Mouse (Mus musculus): ENCODE measurements around the gene Gm20388.
"Not testable (repeated sequence)": the region's sequence is repeated elsewhere in the genome, so short reads cannot be mapped to it uniquely, and the experiment has no call there.

Gene Gm20388

DNA sequence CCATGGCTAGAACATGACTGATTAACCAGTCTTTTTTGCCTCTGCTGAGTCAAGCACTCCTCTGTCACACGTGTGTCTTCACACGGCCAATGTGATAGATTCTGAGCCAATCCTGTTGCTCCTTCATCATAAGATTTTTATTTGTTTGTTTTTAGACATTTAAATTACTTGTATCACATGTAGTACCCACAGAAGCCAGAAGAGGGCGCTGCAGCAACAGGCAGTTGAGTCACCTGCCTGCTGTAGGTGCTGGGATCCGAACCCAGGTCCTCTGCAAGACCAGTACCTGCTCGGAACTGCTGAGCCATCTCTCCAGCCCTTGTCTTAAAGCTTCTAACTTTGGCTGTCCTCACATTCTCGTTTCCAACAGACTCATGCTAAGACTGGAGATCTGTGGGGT lies 812.4 kb downstream of the Gm20388 start:
- no peak for DNase-seq (ENCODE audit: low spot score)

DNA sequence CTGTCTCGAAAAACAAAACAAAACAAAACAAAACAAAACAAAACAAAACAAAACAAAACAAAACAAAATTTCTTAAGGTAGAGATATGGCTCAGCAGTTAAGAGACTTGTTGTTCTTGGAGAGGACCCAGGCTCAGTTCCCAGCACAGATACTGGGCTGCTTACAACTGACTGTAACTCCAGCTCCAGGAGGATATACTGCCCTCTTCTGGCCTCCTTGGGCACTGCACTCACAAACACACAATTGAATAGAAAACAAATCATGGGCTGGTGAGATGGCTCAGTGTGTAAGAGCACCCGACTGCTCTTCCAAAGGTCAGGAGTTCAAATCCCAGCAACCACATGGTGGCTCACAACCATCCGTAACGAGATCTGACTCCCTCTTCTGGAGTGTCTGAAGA lies 813.5 kb downstream of the Gm20388 start:
- DNase-seq (ENCODE audit: low spot score) = not testable (repeated sequence)

DNA sequence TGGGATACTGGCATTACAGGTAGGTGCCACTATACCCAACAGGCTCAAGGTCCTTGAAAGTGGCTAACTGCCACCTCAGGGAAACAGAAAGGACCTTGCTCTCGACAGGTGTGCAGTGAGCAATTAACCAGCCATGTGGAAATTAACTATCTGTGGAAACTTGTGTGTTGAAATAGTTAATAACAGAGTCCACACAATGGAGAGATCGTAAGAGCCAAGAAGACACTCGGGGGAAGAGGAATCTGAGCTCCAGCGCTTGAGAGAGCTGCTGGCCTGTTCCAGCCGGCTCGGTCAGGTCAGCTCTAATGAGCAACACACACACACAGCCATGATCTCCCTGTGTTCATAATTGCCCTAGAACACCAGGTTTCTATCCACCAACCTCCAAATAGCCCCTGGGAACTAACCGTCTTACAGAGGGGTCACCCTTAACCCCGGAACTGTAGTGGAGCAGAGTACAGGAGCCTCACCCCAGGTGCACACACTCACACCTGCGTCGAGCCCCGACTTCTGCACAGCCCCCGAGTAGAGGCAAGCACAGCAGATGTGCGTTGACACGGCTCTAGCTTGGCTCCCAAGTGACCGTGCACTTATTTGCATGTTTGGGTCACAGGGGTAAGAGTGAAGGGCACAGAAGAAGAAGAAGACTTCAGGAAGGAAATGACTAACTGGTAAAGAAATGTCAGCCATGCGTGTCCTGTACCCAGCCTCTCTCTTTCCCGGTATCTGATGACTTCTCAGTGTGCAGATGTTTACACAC lies 814.4 kb downstream of the Gm20388 start:
- no peak for DNase-seq (ENCODE audit: low spot score)

DNA sequence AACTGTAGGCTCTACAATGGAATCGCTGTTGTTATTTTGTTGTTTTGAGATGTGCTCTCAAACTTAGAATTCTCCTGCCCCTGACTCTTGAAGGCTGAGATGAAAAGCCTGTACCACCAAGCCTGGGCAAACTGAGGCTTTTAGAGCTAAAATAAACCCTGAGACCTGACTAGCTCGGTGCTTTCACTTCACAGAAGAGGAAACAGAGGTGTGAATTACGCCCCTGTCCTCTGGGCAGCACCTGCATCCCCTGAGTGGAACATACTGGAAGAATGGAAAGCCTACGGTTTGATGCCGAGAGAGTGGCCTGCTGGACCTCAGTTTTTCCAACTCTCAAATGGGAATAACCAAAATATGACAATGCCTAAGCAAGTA lies 814.9 kb downstream of the Gm20388 start:
- DNase-seq (ENCODE audit: low spot score) = no peak

DNA sequence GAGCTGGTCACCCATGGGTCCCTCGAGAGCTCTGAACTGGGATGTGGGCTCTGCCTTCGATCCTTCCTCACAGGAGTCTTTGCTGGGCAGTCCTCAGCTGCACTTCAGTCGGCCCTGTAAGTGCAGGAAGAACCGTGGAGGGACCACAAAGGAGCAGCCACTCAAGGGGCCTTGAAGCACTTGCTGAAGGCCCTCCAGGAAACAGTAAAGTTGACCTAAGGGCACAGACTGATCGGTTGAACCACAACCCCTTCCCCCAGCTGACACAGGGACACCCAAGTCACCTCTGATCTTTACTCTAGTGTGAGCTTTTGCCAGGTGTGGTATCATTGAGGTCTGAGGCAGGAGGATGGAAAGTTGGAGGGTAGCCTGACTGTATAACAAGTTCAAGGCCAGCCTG lies 815.4 kb downstream of the Gm20388 start:
- no peak for DNase-seq (ENCODE audit: low spot score)

DNA sequence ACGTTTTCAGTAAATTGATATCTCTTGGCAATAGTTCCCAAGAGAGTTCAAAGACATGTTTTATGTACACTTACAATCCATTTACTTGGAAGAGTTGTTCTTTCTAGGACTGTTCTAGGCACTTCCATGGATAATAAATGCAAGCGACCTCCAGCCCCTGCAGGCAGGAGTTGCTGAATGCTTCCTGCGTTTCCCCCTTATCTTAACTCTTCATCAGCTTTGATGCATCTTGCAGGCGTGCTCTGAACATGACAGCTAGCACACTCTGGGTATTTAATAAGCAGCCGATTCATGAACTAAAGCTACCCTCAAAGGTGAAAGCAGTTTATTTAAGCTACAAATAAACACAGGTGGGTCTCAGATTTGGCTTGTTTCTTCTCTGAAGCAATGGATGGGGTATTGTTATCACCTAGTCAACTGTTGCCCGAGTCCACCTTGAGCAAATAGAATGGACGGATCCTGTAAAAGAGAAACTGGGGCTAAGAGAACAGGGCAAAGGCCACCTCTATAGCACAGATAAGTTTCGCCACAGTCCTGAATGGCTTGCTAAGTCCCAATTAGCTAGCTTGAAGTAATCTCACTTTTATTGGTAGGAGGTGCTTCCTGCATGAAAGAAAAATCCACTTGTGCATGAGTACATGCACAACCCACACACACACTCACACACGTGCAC lies 818.0 kb downstream of the Gm20388 start:
- DNase-seq (ENCODE audit: low spot score) = no peak

DNA sequence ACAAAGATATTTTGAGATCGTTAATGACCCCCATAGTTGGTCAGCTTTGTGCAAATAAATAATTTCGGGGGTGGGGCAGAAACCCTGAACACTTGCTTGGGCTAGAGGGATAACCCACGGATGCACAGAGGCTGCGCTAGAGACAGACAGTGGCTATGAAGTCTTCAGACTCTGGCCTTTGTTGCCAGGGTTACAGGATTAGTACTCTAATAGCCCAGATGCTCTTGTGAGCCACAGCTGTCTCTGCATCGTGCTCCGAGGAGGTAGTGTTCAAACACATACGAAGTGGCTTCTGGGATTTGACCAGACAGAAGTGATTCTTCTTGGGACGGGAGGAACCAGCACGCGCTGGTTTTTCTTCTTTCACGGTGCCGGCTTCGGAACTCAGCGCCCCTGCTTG lies 820.9 kb downstream of the Gm20388 start:
- DNase-seq (ENCODE audit: low spot score) = no peak

DNA sequence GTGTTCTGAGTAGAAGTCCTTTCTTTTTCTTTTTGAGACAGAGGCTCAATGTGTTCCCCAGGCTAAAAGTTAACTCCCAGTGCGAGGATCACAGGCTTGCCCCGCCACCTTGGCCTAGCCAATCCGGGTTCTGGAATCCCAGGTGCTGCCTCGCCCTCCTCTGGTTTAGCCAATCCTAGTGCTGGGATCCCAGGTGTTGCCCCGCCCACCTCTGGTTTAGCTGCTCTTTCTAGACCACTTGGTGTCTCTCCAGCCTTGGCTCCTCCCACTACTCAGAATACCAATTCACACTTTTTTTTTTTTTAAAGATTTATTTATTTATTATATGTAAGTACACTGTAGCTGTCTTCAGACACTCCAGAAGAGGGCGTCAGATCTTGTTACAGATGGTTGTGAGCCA lies 821.4 kb downstream of the Gm20388 start:
- no peak for DNase-seq (ENCODE audit: low spot score)

DNA sequence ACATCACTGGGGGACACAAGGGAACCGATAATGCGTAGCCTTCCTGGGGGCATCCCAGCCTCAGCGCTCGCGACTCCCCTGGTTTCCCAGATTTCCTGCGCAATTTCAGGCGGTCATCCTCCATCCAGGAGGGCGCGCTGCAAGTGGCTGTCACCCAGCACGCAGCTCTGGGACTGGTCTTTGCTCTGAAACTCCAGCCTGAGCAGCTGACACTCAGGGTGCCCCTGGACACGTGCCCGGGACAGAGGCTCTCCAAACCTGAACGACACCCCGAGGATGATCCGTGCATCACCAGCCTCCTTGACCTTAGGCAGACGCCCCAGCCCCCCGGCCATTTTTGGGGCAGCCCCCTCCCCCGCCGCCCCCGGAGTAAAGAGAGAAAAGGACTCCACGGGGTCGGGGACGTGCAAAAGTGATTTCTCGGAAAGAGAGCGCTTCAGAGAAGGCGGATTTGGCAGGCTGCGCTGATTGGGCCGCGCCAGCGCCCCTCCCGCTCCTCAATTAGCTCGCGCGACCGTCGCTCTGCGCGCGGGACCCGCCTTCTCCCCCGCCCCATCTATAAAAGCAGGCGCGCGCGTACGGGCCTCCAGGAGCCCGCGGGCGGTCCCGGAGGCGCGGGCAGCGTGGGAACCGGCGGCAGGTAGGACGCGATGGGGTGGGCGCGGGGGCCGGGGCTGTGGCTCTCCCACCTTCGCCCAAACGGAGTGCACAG lies 825.3 kb downstream of the Gm20388 start, which contains the start of gene Irf8:
Gene Irf8 (plus strand): TSS at position 589 of the 712 bp plus-strand sequence.
- DNase-seq (ENCODE audit: low spot score) = peak; percentile 86

DNA sequence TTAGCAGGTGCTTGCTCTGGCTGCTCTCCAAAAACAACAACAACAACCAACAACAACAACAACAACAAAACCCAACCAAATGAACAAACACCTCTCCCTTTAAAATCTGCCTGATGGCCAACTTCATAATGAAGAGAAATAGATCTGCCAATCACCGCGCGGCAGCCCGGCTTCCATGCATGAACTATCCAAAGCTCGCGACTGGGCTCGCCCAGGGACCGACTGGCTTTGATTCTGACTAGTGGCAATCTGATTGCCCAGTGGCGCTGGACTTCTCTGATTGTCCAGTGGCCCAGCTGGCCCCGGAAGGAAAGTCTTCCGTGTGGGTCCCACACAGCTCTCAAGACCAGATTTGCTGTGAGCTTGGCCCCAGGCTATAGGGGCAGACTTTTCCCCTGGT lies 825.8 kb downstream of the Gm20388 start:
- DNase-seq (ENCODE audit: low spot score) = no peak

DNA sequence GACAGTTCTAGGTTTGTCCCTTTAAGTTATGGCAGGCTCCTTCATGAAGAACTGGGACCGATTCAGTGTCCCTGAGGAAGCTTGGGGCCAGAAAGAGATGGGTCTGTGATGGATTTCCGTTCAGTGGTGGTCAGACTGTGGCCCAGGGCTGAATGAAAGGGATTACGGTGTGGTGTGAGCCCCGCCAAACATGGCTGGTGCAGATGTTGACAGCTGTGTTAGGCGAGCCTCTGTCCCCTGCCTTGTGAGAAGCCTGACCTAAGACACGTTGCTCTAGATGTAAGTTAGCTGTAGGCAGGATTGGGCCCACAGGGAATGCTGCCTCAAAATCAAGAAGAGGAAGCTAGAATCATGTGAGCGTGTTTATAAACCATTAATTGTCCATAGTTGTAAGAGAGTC lies 826.5 kb downstream of the Gm20388 start:
- DNase-seq (ENCODE audit: low spot score) = no peak

DNA sequence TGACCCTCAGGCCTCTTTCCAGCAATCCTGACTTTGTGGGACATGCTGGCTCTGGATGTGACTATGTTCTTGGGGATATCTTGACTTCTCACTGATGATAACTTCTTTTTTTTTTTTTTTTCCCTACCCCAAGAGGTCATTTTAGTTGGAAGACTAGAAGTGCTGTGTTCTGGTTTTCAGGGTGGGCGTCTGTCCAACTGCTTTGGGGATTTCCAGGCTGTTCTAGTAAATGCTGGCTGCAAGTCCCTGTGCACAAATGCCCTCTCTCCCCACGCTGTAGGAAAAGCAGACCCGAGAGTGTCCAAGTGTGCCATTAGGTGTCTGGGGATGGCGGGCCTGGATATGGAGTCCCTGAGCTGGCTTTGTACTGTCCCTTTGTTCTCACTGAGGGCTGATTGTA lies 828.1 kb downstream of the Gm20388 start:
- DNase-seq (ENCODE audit: low spot score) = no peak

DNA sequence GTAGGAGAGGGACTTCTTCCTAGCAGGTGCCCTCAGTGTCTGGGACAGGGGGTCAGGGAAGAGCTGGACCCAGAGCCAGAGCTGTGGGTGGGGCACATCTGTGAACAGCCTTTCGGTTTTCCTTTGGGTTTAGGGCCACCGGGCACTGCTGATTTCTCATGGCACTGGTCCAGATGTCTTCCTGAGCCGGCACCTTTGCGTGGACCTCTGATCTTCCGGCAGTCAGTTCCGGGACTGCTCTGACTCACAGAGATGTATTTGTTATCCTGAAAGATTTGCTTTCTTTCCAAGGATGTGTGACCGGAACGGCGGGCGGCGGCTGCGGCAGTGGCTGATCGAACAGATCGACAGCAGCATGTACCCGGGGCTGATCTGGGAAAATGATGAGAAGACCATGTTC lies 828.9 kb downstream of the Gm20388 start:
- DNase-seq (ENCODE audit: low spot score) = no peak

DNA sequence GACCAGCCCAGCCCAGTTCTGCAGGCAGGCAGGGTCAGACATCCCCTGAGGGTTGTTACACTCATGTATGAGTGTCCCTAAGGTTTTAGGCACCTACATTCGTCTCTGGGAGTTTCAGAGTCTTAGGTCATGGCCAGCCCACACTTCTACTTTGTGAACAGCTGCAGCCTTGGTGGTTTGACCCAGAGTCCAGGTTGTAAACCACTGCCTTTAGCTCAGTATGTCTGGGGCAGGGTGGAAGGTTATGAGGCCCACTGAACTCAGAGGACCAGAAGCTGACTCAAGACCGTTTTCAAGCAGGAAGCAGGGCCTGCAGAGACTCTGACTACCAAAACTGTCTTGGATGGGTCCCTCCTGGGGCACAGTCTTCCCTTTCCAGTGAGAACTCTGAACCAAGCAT lies 829.9 kb downstream of the Gm20388 start:
- no peak for DNase-seq (ENCODE audit: low spot score)

DNA sequence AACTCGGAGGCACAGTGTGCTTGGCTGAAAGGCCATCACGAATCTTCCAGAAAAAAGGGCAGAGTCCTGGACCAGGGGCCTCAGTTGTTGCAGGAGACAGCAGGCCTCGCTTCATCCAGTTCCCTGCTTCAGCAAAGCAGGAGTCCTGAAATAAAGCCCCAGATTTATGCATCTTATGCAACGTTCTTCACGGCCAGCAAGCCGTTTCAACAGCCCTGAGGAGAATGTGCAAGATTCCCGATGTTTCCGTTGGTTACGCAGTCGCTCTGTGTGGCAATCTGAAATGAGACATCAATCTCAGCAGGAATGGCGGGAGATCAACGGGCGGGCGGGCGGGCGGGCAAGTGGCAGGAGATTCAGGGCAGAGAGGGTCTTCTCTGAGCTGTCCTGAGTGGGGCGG lies 830.4 kb downstream of the Gm20388 start:
- no peak for DNase-seq (ENCODE audit: low spot score)

DNA sequence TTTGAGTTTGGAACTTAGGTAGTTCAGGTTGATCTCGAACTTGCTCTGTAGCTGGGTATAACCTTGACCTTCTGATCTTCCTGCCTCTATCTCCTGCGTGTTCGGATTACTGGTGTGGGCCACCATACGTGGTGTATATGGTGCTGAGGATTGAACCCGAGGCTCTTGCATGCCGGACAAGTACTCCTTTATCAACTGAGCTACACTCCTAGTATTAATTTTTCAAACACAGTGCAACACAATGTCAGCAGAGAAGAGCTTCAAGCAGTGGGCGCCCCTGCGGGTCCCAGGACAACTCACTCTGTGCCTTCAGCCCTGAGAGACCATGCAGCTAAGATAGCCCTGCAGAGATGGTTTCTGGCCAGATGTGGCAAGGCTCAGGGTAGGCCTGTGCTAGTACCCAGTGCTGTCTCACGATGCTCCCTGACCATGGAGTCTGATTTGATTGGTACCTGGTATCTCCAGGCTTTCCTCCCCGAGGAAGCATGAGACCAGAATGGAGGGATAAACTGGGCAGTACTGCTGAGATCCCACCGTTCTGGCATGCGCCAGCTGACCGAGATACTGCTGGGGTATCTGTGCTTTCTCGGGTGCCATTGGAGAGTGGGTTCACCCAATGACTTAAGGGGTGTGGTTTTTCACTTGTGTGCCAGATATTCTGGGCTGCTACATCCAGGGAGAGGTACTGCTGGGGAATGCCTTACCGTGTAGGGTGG lies 831.3 kb downstream of the Gm20388 start:
- no peak for DNase-seq (ENCODE audit: low spot score)

DNA sequence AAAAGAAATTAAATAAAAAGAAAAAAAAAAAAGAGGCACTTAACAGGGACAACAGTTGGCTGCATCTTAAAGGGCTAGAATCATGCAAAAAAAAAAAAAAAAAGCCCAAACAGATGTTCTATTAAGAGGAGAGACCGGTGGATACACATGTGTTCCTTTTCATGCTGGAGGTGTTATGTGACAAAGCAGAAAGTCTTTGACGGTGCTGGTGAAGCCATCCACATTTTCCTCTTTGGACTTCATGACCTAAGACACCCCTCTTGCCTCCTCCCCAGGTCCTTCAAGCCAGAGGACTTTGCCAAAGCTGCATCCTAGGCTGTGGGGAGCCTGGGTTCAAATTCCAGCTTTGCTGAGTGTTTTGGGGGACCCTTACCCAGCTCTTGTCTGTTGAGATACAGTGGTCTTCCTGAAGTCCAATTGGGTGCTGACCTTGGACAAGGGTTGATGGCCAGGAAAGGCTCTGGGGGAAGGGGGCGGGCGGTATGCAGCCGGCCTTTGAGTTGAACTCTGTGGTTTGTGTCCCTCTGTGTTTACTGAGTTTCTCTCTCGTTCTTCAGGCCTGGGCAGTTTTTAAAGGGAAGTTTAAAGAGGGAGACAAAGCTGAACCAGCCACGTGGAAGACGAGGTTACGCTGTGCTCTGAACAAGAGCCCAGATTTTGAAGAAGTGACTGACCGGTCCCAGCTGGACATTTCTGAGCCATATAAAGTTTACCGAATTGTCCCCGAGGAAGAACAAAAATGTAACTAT lies 832.7 kb downstream of the Gm20388 start:
- DNase-seq (ENCODE audit: low spot score) = no peak

DNA sequence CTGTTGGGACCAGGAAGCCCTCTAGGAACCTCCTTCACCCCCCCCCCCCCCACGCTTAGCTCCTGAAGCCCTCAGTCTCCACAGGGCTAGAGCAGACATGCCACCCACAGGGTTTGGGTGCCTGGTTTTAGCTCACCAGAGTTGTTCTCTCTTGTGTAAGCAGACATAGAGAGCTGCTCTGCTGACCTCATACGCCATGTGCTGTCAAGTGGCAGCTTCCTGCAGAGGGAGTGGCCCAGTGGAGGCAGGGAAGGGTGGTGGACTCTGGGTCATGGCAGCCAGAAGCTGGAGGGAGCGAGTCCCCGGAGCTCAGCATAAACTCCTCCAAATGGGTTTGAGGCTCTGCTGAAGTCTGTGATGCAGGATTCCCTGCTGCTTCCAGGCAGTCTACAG lies 833.3 kb downstream of the Gm20388 start:
- no peak for DNase-seq (ENCODE audit: low spot score)

DNA sequence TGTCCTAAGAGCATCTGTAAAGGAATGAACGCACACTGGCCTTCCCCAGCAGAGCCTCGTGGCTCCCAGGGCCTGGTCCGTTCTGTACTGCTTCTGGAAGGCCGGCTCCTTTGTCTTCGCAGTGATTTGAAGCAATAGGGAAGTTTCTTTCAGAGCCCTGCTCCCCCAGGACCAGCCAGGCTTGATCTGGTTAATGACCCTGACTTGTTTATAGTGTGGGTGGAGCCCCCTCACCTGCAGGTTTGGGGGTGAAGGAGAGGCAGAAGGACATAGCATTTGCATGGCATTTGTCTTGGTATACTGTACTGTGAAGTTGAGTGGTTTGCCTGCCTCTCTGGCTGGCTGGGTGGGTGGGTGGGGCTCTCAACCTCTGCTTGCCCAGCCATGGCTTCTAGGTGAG lies 833.8 kb downstream of the Gm20388 start:
- no peak for DNase-seq (ENCODE audit: low spot score)

DNA sequence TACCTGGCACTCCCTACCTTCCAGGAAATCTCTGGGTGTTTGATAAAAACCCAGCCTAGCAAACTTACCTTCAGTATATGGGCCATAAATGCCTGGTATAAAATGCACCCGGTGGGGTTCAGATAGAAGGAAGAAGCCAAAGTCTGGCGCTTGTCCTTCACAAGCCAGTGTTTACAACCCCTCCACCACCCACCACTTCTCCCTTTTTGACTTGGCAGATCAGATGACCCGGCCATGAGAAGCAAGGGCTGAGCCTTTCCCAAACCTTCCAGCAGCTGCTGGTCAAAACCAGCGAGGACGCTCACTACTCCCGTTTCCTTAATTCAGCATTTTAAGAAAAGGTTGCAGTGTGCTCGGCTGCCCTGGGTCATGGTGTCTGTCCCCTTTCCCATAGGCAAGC lies 834.6 kb downstream of the Gm20388 start:
- DNase-seq (ENCODE audit: low spot score) = no peak

DNA sequence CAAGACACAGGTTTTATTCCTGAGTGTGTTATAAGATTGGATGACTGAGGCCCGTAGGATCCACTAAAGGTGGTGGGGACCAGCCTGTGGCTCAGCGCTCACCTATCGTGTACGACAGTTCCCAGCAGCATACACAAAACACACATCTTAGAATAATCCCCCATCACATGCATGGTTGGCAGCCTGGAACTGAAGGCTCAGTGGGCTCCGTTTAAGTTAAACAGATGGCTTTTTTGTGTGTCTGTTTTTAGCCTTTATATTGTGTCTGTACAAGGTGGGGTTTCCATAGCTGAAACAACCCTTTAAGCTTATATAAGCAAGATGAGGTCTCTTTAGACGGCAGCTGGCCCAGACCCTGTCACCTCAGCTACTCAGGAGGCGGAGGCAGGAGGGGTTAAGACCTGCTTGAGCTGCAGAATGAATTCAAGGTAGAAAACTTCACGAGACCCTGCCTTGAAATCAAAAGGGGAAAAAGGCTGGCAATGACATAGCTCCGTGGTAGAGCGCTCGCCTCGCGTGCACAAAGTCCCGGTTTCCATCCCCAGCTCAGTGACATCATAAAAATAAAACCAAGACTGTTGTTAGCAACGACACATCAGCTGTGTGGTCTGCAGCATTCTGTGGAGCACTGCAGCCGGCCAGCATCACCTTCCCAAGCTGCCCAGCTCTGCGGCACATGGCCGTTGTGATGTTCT lies 835.5 kb downstream of the Gm20388 start:
- DNase-seq (ENCODE audit: low spot score) = no peak

Measured in T-cell, adult 2 months (primary cell).